Mouse (Mus musculus) small intestine, adult 10 weeks (tissue): ENCODE data around the gene Phox2a. TPM values are rescaled to one million over a fixed set of nuclear protein-coding genes. Genes with fewer than 3 reads are reported as not detected.

Experiments
- polyA plus RNA-seq: library from polyadenylated mRNA; stranded (reverse); fragments of 350-450 nt; fragmentation: Illumina TruSeq; extraction: RNeasy Lipid Tissue Mini Kit (QIAGEN cat#74804); gene quantifications from one replicate; pipeline ENCODE4 v1.2.3, GENCODE M21; 2014; ENCODE audit warnings: low replicate concordance

Gene Phox2a
- not detected for polyA plus RNA-seq

GRCm38 (mm10) chr7:101817861-101818401 lies at the start of gene Phox2a:
TSS of gene Phox2a (plus strand) at chr7:101818313.

GRCm38 (mm10) chr7:101837606-101838471 lies 19.7 kb downstream of the Phox2a start, which contains the start of gene Inppl1:
TSS of gene Inppl1 (minus strand) at chr7:101838229.

GRCm38 (mm10) chr7:101857094-101857493 lies 39.0 kb downstream of the Phox2a start, which contains the start of gene Folr2:
TSS of gene Folr2 (minus strand) at chr7:101857194.

DNA sequence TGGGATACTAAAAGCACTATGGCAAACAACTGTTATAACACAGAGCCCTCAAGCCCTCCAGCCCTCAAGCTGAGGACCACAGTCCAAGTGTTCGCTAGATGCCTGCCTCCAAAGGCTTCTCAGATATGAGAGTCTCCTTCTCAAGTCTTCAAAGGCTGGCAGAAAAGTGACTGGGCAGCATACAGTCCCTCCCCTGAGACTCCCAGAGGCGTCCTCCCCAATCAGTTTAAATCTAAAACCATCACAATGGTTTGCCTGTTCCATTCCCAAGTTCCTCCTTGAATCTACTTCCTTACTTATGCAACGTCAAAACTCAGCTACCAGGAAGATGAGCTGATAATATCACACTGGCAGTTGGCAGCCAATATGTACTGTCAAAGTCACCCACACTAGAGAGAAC lies 45.3 kb downstream of the Phox2a start, which contains the start of gene Anapc15:
Gene Anapc15, plus strand, starts transcription at position 301 of the 400 bp plus-strand sequence.

GRCm38 (mm10) chr7:101870629-101871028 lies 52.5 kb downstream of the Phox2a start, which contains the start of gene Folr1:
TSS of gene Folr1 (minus strand) at chr7:101870788.

Other genes with a start within 250 kb of the Phox2a start
- gene Art2b, start 232.7 kb upstream of the Phox2a start, polyA plus RNA-seq, result 12.0 TPM
- gene Clpb, start 154.7 kb upstream of the Phox2a start, polyA plus RNA-seq, result 1.6 TPM
- gene Inppl1, start 19.9 kb downstream of the Phox2a start, polyA plus RNA-seq, result 31.7 TPM
- not detected for gene Folr2, start 38.9 kb downstream of the Phox2a start, polyA plus RNA-seq
- 9.5 TPM for gene Anapc15, start 45.4 kb downstream of the Phox2a start, polyA plus RNA-seq
- not detected for gene Folr1, start 52.5 kb downstream of the Phox2a start, polyA plus RNA-seq
- 6.5 TPM for gene Lamtor1, start 87.6 kb downstream of the Phox2a start, polyA plus RNA-seq
- gene Tomt, start 88.0 kb downstream of the Phox2a start, polyA plus RNA-seq, result not detected
- gene Lrrc51, start 115.6 kb downstream of the Phox2a start, polyA plus RNA-seq, result 0.59 TPM
- 41.5 TPM for gene Numa1, start 115.8 kb downstream of the Phox2a start, polyA plus RNA-seq
- gene Il18bp, start 200.4 kb downstream of the Phox2a start, polyA plus RNA-seq, result 12.4 TPM
- 23.8 TPM for gene Rnf121, start 247.2 kb downstream of the Phox2a start, polyA plus RNA-seq
- 11.6 TPM for gene Xndc1, start 247.2 kb downstream of the Phox2a start, polyA plus RNA-seq
- gene Xntrpc, start 247.4 kb downstream of the Phox2a start, polyA plus RNA-seq, result 0.11 TPM